ENCODE assay signal across 16 mouse cellular contexts in the genomic region with DNA sequence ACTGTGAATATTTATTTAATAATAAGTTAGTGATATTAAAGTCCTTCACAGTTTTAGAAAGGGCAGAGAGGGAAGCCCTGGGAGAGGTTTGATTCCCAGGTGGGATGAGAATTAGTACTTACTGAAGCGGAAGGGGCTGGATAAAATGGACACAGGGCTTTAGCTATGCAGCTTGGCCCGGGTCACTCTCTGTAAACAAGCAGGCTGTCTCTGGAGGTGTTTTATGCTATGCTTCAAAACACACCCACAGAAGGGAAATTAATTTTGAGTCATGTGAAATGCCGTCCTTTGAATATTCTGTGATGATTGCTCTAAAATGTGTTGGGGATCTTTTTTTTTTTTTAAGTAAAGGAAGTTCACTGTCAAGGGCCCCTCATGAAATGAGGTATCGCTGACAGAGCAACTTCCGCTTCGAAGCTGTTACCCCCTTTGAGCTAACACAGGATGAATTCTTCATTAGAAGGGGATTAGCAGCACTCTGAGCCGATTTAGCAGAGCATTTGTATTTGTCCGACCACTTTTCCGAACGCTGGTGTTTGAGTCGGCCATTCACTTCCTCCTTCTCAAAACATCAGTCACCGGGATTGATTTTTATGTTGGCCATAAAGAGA. TPM values are rescaled to one million over a fixed set of nuclear protein-coding genes. Genes with fewer than 3 reads are reported as not detected.
DNase-seq lines count a peak whose midpoint lies in the region; ATAC-seq lines count a peak whose summit lies in the region.
"Had no signal": no experiment of that assay in that cellular context is flagged by ENCODE, and none has a peak within 500 bp of the region (broad histone marks: within the 10 kb centered on the region; RNA-seq: fewer than 3 reads in every experiment).

No protein-coding gene starts in this region.

- no peaks in the 10 kb centered on the region for H3K36me3 ChIP-seq in lung, embryonic 16.5 days (ENCODE audit: control insufficient read depth, insufficient read depth, low read length)
- H3K36me3 ChIP-seq: heart, embryonic 13.5 days; hindbrain, embryonic 12.5 days; neural tube, embryonic 15.5 days had no signal

- no peak overlapping the region for H3K4me3 ChIP-seq in lung, embryonic 16.5 days (ENCODE audit: low read length)
- H3K4me3 ChIP-seq: heart, embryonic 13.5 days; hindbrain, embryonic 12.5 days; neural tube, embryonic 15.5 days had no signal

- H3K4me1 ChIP-seq in lung, embryonic 16.5 days (replicated peaks; ENCODE audit: control insufficient read depth, insufficient read depth, low read length): peaks cover 15% of the 10 kb centered on the region
- H3K4me1 ChIP-seq: heart, embryonic 13.5 days; hindbrain, embryonic 12.5 days; neural tube, embryonic 15.5 days had no signal

- H3K4me2 ChIP-seq in lung, embryonic 16.5 days (ENCODE audit: low read depth, low read length): peak overlapping the region; percentile 9; the same call in 1 of the 2 replicates
- H3K4me2 ChIP-seq: heart, embryonic 13.5 days; hindbrain, embryonic 12.5 days; liver, embryonic 11.5 days; neural tube, embryonic 15.5 days had no signal

- no peak for DNase-seq in lung, postnatal 25 days (ENCODE audit: low spot score)
- peak; percentile 42 for DNase-seq in thymus, postnatal 0 days (ENCODE audit: low spot score)
- no peak for DNase-seq in thymus, adult 18-20 months
- DNase-seq in induced T-regulatory cell, adult 2 months (ENCODE audit: low read depth): peak; percentile 64
- peak; percentile 27 for DNase-seq in thymus, postnatal 4 days
- DNase-seq in ovary, postnatal 10 days (ENCODE audit: low spot score): no peak
- DNase-seq in heart, postnatal 4 days: no peak
- DNase-seq: adrenal gland, adult 2 months; cerebellum, adult 8-10 months; kidney, adult 18-20 months; layer of hippocampus, adult 9-11 months had no signal

- no peak overlapping the region for H3K9ac ChIP-seq in lung, embryonic 16.5 days (ENCODE audit: low read length)
- H3K9ac ChIP-seq: heart, embryonic 13.5 days; hindbrain, embryonic 12.5 days; neural tube, embryonic 15.5 days had no signal

- H3K9me3 ChIP-seq in lung, embryonic 16.5 days (ENCODE audit: control insufficient read depth, low read length): no peaks in the 10 kb centered on the region
- H3K9me3 ChIP-seq: heart, embryonic 13.5 days; hindbrain, embryonic 12.5 days; neural tube, embryonic 15.5 days had no signal

- no peaks in the 10 kb centered on the region for H3K27me3 ChIP-seq in lung, embryonic 16.5 days (ENCODE audit: control insufficient read depth, insufficient read depth, low read depth, low read length)
- H3K27me3 ChIP-seq: hindbrain, embryonic 12.5 days; neural tube, embryonic 15.5 days had no signal

- H3K27ac ChIP-seq in lung, embryonic 16.5 days (ENCODE audit: low read length): peak overlapping the region; percentile 34; the same call in 1 of the 2 replicates
- H3K27ac ChIP-seq: heart, embryonic 13.5 days; hindbrain, embryonic 12.5 days; neural tube, embryonic 15.5 days had no signal

- peak; percentile 55 for ATAC-seq in lung, embryonic 16.5 days (ENCODE audit: low read depth)

- WGBS in lung, embryonic 16.5 days: 23% methylated on average over 12 of the region's 12 CpGs

RNA-seq across cellular contexts. Expression of gene Skap1, which starts 40.2 kb away (rescaled TPM):
- polyA plus RNA-seq in lung, embryonic 16.5 days (2015; fragmentation: Nextera tagmentation; extraction: Ambion mirVana): 2.1 and 4.5 TPM in 2 replicates
- 376 and 450 TPM in 2 replicates for polyA plus RNA-seq in thymus, postnatal 0 days (2015; fragmentation: Nextera tagmentation; extraction: Ambion mirVana)
- under 1 TPM in 1 of 2 experiments, not detected in 1; 0.29 TPM for total RNA-seq in heart, postnatal 4 days (2021)

Comparison
In these comparisons a context has a peak if more than half of its experiments do, and no peak if none do; other contexts are left out.
1. DNase-seq: peak in thymus, postnatal 0 days (single experiment), induced T-regulatory cell, adult 2 months (single experiment) and thymus, postnatal 4 days (single experiment); none in lung, postnatal 25 days (single experiment), thymus, adult 18-20 months (0 of 2), ovary, postnatal 10 days (single experiment) and heart, postnatal 4 days (single experiment).
2. RNA of gene Skap1, which starts 40.2 kb away (polyA plus RNA-seq): 376 to 450 TPM in thymus, postnatal 0 days; 2.1 to 4.5 TPM in lung, embryonic 16.5 days; every median in the first group is over 10 times any median in the second.